Mouse (Mus musculus) lung, postnatal 0 days (tissue): Measurements from ENCODE around the gene Morn4.

Source experiments
- CTCF ChIP-seq: IDR thresholded peaks from 2 replicates; pipeline ENCODE4 v1.5.1; 2016; ENCODE audit warnings: antibody characterized with exemption, mild to moderate bottlenecking
- EP300 ChIP-seq: IDR thresholded peaks from 2 replicates; pipeline ENCODE4 v1.6.1; 2016; ENCODE audit warnings: antibody characterized with exemption, mild to moderate bottlenecking, control low read depth

- no peak for TF ChIP-seq EP300
- peak; percentile 98 for TF ChIP-seq CTCF
Observed at GRCm38 (mm10) chr19:42035456-42036248, 50.5 kb downstream of the Morn4 start, which contains the start of gene Ankrd2.
